Mouse (Mus musculus): ENCODE measurements around the gene Fbn1.
A peak's percentile ranks its signal among the peaks of the same experiment; 100 is the strongest.

The Fbn1 gene

GRCm38 (mm10) chr2:125507893-125508292 is at the start of gene Fbn1:
Gene Fbn1, minus strand, starts transcription at chr2:125507993.
- DNase-seq (ENCODE audit: low read depth, low spot score), result no peak

GRCm38 (mm10) chr2:125555830-125556229 is 48.0 kb upstream of the Fbn1 start:
- DNase-seq (ENCODE audit: low read depth, low spot score), result peak; percentile 53

- DNase-seq (ENCODE audit: low read depth, low spot score), result no peak
These were observed 41.2 kb upstream of the Fbn1 start for GRCm38 (mm10) chr2:125548806-125549578.

GRCm38 (mm10) chr2:125544986-125545385 is 37.2 kb upstream of the Fbn1 start:
- DNase-seq (ENCODE audit: low read depth, low spot score), result no peak

- DNase-seq (ENCODE audit: low read depth, low spot score), result no peak
These were observed 35.9 kb upstream of the Fbn1 start for GRCm38 (mm10) chr2:125543646-125544045.

GRCm38 (mm10) chr2:125541451-125541850 is 33.7 kb upstream of the Fbn1 start:
- no peak for DNase-seq (ENCODE audit: low read depth, low spot score)

- DNase-seq (ENCODE audit: low read depth, low spot score), result no peak
These were observed 32.8 kb upstream of the Fbn1 start for GRCm38 (mm10) chr2:125540579-125540978.

GRCm38 (mm10) chr2:125539640-125540039 is 31.8 kb upstream of the Fbn1 start:
- DNase-seq (ENCODE audit: low read depth, low spot score), result no peak

- DNase-seq (ENCODE audit: low read depth, low spot score), result no peak
These were observed 22.9 kb upstream of the Fbn1 start for GRCm38 (mm10) chr2:125530665-125531064.

GRCm38 (mm10) chr2:125526566-125526965 is 18.8 kb upstream of the Fbn1 start:
- DNase-seq (ENCODE audit: low read depth, low spot score), result no peak

GRCm38 (mm10) chr2:125525484-125525883 is 17.7 kb upstream of the Fbn1 start:
- no peak for DNase-seq (ENCODE audit: low read depth, low spot score)

- DNase-seq (ENCODE audit: low read depth, low spot score), result no peak
These were observed 8.8 kb upstream of the Fbn1 start for GRCm38 (mm10) chr2:125516594-125516993.

GRCm38 (mm10) chr2:125515291-125516057 is 7.7 kb upstream of the Fbn1 start:
- no peak for DNase-seq (ENCODE audit: low read depth, low spot score)

- no peak for DNase-seq (ENCODE audit: low read depth, low spot score)
These were observed 6.6 kb upstream of the Fbn1 start for GRCm38 (mm10) chr2:125514391-125514790.

- DNase-seq (ENCODE audit: low read depth, low spot score), result no peak
These were observed 4.8 kb upstream of the Fbn1 start for GRCm38 (mm10) chr2:125512544-125512943.

GRCm38 (mm10) chr2:125511898-125512297 is 4.1 kb upstream of the Fbn1 start:
- no peak for DNase-seq (ENCODE audit: low read depth, low spot score)

GRCm38 (mm10) chr2:125510752-125511151 is 3.0 kb upstream of the Fbn1 start:
- no peak for DNase-seq (ENCODE audit: low read depth, low spot score)

- no peak for DNase-seq (ENCODE audit: low read depth, low spot score)
These were observed 588 bp upstream of the Fbn1 start for GRCm38 (mm10) chr2:125508381-125508780.

- DNase-seq (ENCODE audit: low read depth, low spot score), result peak; percentile 60
These were observed 1.3 kb downstream of the Fbn1 start for GRCm38 (mm10) chr2:125506316-125507054.

GRCm38 (mm10) chr2:125505746-125506315 is 2.0 kb downstream of the Fbn1 start:
- peak; percentile 51 for DNase-seq (ENCODE audit: low read depth, low spot score)

- peak; percentile 55 for DNase-seq (ENCODE audit: low read depth, low spot score)
These were observed 2.6 kb downstream of the Fbn1 start, which contains the start of gene Gm9913 for GRCm38 (mm10) chr2:125505006-125505745. Gene Gm9913, plus strand, starts transcription at chr2:125505089.

Data from R1 (cell line).